Mouse (Mus musculus) neural tube, embryonic 10.5 days (tissue): Measurements from ENCODE around the gene Olfr1080.
"Not testable (repeated sequence)": the region's sequence is repeated elsewhere in the genome, so short reads cannot be mapped to it uniquely, and the experiment has no call there.

Experiments
- DNase-seq: peaks from one replicate; pipeline ENCODE4 v3.0.0-alpha.2; 2017; ENCODE audit warnings: low spot score; ENCODE audit errors: extremely low spot score

The Olfr1080 gene

GRCm38 (mm10) chr2:86558135-86558534, at the start of gene Olfr1080:
Gene Olfr1080 (minus strand): TSS chr2:86558235.
- not testable (repeated sequence) for DNase-seq

GRCm38 (mm10) chr2:86598866-86599265, 40.8 kb upstream of the Olfr1080 start, which contains the start of gene Olfr1082:
Gene Olfr1082 (minus strand): TSS chr2:86598966.
- not testable (repeated sequence) for DNase-seq

- DNase-seq = no peak
These were observed 15.7 kb downstream of the Olfr1080 start, which contains the start of gene Olfr1079 for GRCm38 (mm10) chr2:86542380-86542779. Gene Olfr1079 (minus strand): TSS chr2:86542480.

- DNase-seq = no peak
These were observed 27.0 kb downstream of the Olfr1080 start for GRCm38 (mm10) chr2:86530991-86531390.

GRCm38 (mm10) chr2:86508161-86508560, 49.9 kb downstream of the Olfr1080 start, which contains the start of gene Olfr1076:
Gene Olfr1076 (plus strand): TSS chr2:86508461.
- DNase-seq = no peak
